Mouse (Mus musculus) cortical plate, adult 2 months (tissue): Measurements from ENCODE around the gene Dhcr7. TPM values are rescaled to one million over a fixed set of nuclear protein-coding genes. Genes with fewer than 3 reads are reported as not detected.

Source experiments
- H3K27ac ChIP-seq: fragments of 200-500 bp; 2 replicates; pipeline ENCODE4 v1.5.1; 2012; ENCODE audit warnings: low read length, control low read depth, inconsistent platforms; ENCODE audit not compliant: insufficient read depth
- H3K4me1 ChIP-seq: fragments of 200-500 bp; 2 replicates; pipeline ENCODE4 v1.6.1; 2011; ENCODE audit warnings: low read length; ENCODE audit not compliant: control insufficient read depth, insufficient read depth
- H3K4me3 ChIP-seq: fragments of 200-500 bp; 2 replicates; pipeline ENCODE4 v1.5.1; 2011; ENCODE audit warnings: mild to moderate bottlenecking, low read length, control low read depth; ENCODE audit not compliant: insufficient read depth
- CTCF ChIP-seq: fragments of 200-500 bp; IDR thresholded peaks from 2 replicates; pipeline ENCODE4 v1.5.1; 2011; ENCODE audit warnings: mild to moderate bottlenecking, control low read depth, low read length; ENCODE audit not compliant: insufficient read depth; ENCODE audit errors: extremely low read depth
- POLR2A ChIP-seq: fragments of 200-500 bp; IDR thresholded peaks from 2 replicates; pipeline ENCODE4 v1.6.1; 2011; ENCODE audit warnings: mild to moderate bottlenecking, low read length, control low read depth; ENCODE audit not compliant: insufficient read depth; ENCODE audit errors: extremely low read depth
- polyA plus RNA-seq: library from polyadenylated mRNA; depleted of rRNA; stranded (reverse); fragments of >200 nt; gene quantifications from 2 replicates; pipeline ENCODE4 v1.2.3, GENCODE M21; 2012

Gene Dhcr7
- polyA plus RNA-seq, 1 experiment = 64.5 TPM

DNA sequence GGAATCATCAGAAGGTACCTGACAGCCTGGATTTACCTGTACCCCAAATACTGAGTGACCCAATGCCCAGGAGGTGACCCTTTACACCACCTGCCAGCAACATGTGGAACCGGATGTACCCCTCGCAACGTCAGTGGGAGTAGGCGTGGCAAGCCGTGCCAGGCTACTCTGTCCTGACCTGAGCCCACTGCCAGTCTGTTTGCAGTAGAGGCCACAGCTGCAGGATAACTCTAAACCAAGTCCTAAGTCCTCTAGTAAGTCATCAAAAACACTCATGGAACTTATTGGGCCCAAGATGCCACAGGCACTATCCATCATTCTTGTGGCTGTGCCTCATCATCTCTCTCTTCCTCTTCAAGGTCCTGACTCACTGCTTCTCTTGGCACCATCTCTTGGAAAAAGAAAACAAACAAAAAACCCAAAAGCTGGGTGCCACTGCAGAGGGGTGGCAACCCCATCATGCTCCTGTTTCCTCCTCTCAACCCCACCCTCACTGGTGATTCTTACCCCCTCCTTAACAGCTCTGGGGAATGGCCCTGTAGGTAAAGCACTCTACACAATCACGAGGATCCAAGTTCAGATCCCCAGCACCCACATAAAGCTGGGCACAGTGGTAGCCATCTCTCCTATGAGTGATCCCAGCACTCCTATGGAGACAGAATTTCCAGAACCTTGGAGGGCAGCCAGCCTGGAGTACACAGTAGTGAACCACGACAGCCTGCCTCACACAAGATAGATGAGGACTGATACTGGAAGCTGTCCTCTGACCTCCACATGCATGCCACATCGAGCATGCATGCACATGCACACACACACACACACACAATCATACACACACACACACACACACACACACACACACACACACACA, 21.5 kb upstream of the Dhcr7 start:
- Histone ChIP-seq H3K4me1 (peaks cover 2% of the 10 kb centered on the region; the same call in 1 of the 2 replicates), H3K27ac (no peak overlapping the region), H3K4me3 (no peak overlapping the region)
- TF ChIP-seq POLR2A = no peak
- TF ChIP-seq CTCF = no peak

DNA sequence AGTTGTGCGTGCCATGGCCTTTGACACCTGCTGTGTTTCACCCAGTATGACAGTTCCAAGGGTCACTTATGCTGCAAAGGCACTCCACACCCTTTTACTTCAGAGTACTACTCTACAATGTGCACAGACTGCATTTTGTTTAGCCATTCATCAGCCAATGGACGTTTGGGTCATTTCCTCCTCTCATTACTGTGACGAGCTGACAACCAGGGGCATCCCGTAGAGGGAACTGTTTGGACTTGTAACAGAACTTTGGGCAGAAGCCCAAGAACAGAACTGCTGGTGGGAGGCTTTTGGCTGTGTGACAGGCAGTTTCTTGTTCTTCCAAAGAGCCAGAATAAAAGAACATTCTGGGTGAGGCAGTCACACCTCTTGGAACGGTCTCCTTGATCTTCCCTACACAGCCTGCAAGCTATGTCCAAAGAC, 17.7 kb upstream of the Dhcr7 start:
- TF ChIP-seq CTCF (no peak), POLR2A (no peak)
- Histone ChIP-seq H3K4me3 (no peak overlapping the region), H3K4me1 (peaks cover 2% of the 10 kb centered on the region; the same call in 1 of the 2 replicates), H3K27ac (no peak overlapping the region)

DNA sequence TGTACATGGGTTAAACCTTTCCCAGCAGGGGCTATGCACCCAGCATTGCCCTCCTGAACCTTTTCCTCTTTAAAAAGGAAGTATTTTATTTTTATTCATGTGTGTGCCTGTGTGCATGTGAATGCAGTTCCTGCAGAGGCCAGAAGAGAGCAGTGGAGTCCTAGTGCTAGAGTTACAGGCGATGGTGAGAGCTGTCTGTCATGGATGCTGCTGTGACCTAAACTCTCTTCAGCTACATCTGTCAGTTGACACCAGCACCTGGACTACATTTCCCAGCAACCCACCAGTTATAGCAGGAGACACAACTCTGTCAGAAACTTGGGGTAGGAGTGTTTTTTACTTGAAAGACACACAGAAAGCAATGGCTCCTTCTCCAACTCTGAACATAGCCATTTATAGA, 14.0 kb upstream of the Dhcr7 start:
- H3K27ac ChIP-seq = no peak overlapping the region
- H3K4me1 ChIP-seq = peaks cover 2% of the 10 kb centered on the region; the same call in 1 of the 2 replicates
- no peak overlapping the region for H3K4me3 ChIP-seq
- TF ChIP-seq CTCF (0 out of 2 replicates have a peak, but pooled peaks have one; percentile 22), POLR2A (no peak)

DNA sequence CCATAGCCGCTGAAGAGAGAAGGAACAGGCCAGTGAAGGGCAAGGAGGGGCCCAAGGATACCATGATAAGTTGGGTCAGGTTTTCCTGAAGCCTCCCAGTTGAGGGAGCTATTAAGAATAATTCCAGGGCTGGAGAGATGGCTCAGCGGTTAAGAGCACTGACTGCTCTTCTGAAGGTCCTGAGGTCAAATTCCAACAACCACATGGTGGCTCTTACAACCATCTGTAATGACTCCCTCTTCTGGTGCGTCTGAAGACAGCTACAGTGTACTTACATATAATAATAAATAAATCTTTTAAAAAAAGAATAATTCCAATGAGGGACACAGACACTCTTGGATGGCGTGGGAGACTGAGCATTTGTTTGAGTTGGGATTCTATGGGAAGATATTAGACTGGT, 3.7 kb upstream of the Dhcr7 start:
- no peak overlapping the region for H3K4me3 ChIP-seq
- no peak for TF ChIP-seq CTCF

GRCm38 (mm10) chr7:143821241-143821640, 1.7 kb upstream of the Dhcr7 start:
- H3K4me1 ChIP-seq = peaks cover 4% of the 10 kb centered on the region; the same call in 1 of the 2 replicates
- H3K4me3 ChIP-seq = no peak overlapping the region
- no peak for TF ChIP-seq POLR2A
- no peak overlapping the region for H3K27ac ChIP-seq

More for the DNA sequence above, 3.7 kb upstream of the Dhcr7 start:
- peaks cover 4% of the 10 kb centered on the region; the same call in 1 of the 2 replicates for H3K4me1 ChIP-seq
- no peak overlapping the region for H3K27ac ChIP-seq

DNA sequence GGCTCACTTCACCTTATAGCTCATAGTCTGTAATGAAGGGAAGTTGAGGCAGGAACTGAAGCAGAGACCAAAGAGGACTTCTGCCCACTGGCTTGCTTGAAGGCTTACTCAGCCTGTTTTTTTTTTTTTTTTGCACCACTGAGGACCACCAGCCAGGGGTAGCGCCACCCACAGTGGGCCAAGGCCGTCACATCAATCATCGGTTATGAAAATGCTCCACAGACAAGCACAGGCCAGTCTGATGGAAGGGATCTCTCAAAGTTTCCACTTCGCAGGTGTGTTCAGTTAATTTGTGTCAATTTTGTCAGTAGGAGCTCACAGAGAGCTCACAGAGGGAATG, 291 bp downstream of the Dhcr7 start:
- H3K4me3 ChIP-seq = peak overlapping the region; percentile 73
- H3K27ac ChIP-seq = peak overlapping the region; percentile 78
- no peak for TF ChIP-seq CTCF
- TF ChIP-seq POLR2A = no peak
- H3K4me1 ChIP-seq = peaks cover 4% of the 10 kb centered on the region; the same call in 1 of the 2 replicates

GRCm38 (mm10) chr7:143826985-143827384, 4.0 kb downstream of the Dhcr7 start:
- TF ChIP-seq CTCF (no peak), POLR2A (no peak)

GRCm38 (mm10) chr7:143829504-143830331, 6.8 kb downstream of the Dhcr7 start:
- Histone ChIP-seq H3K4me1 (peaks cover 7% of the 10 kb centered on the region), H3K4me3 (peak overlapping the region; percentile 50), H3K27ac (peak overlapping the region; percentile 58)
- TF ChIP-seq POLR2A (peak; percentile 95), CTCF (peak; percentile 88)

More at GRCm38 (mm10) chr7:143826985-143827384, 4.0 kb downstream of the Dhcr7 start:
- H3K4me1 ChIP-seq = peaks cover 6% of the 10 kb centered on the region
- no peak overlapping the region for H3K27ac ChIP-seq
- no peak overlapping the region for H3K4me3 ChIP-seq

GRCm38 (mm10) chr7:143830399-143830798, 7.5 kb downstream of the Dhcr7 start:
- no peak overlapping the region for H3K27ac ChIP-seq
- TF ChIP-seq CTCF (no peak), POLR2A (no peak)
- H3K4me3 ChIP-seq = peak overlapping the region; percentile 50
- H3K4me1 ChIP-seq = peaks cover 12% of the 10 kb centered on the region

- TF ChIP-seq POLR2A (no peak), CTCF (no peak)
- no peak overlapping the region; the same call in 1 of the 2 replicates for H3K4me3 ChIP-seq
- H3K27ac ChIP-seq = no peak overlapping the region
- H3K4me1 ChIP-seq = peaks cover 12% of the 10 kb centered on the region
Measured at GRCm38 (mm10) chr7:143832196-143832595, 9.3 kb downstream of the Dhcr7 start.
